In the genomic region with DNA sequence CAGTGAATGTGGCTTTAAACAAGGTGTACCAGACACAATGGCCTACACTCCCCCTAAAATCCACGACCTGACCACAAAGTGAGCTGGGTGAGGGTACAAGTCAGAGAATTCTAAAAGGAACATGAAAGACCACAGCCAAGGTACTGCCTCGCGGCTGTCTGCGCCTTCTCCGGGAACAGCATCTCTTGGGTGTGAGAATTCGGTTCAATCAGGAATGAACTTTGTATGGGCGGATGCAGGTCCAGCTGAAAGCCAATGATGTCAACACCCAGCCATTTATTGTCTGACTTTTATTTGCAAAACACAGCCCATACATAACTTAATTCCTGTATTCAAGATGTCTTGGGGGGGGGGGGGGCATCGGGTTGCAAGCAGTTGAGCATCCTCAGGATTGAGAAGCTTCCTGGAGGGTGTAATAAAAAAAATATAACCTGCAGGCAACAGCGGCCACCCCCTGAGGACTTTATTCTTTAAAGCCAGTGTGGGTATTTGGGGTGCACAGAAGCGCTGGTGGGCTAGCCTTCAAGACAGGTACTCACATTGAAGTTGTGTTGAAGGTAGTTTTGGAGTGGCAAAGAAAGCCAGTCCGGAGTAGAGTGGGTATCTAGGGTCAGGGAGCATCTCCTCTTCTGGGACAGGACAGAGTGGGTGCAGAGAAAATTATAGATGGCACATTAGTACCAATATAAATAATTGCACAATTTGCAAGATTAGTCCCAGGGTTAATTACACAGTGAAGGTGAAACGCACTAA, we compare ENCODE assay signal across 9 mouse cellular contexts. TPM values are rescaled to one million over a fixed set of nuclear protein-coding genes. Genes with fewer than 3 reads are reported as not detected.
DNase-seq lines count a peak whose midpoint lies in the region; ATAC-seq and TF ChIP-seq lines count a peak whose summit lies in the region.
"Had no signal": no experiment of that assay in that cellular context is flagged by ENCODE, and none has a peak within 500 bp of the region (broad histone marks: within the 10 kb centered on the region; RNA-seq: fewer than 3 reads in every experiment).

No protein-coding gene starts in this region.

- peak overlapping the region; percentile 99 for H3K4me2 ChIP-seq in heart, postnatal 0 days (ENCODE audit: low read depth, low read length)
- H3K4me2 ChIP-seq in hindbrain, embryonic 14.5 days (replicated peaks), result peak overlapping the region; percentile 79
- peak overlapping the region; percentile 99 for H3K4me2 ChIP-seq in midbrain, embryonic 13.5 days (replicated peaks)

- no peaks in the 10 kb centered on the region for H3K9me3 ChIP-seq in heart, postnatal 0 days (replicated peaks; ENCODE audit: control insufficient read depth, low read length)
- H3K9me3 ChIP-seq in hindbrain, embryonic 14.5 days (ENCODE audit: control insufficient read depth, low read length), result no peaks in the 10 kb centered on the region
- H3K9me3 ChIP-seq in midbrain, embryonic 13.5 days, result no peaks in the 10 kb centered on the region

- no peak for TF ChIP-seq EP300 in heart, postnatal 0 days (IDR thresholded peaks at IDR 0.05; ENCODE audit: low read depth)

- peak overlapping the region; percentile 85 for H3K4me3 ChIP-seq in heart, postnatal 0 days (ENCODE audit: low read depth, low read length)
- H3K4me3 ChIP-seq in cortical plate, adult 2 months (ENCODE audit: insufficient read depth, low read length), result peak overlapping the region; percentile 42; the same call in 1 of the 2 replicates
- H3K4me3 ChIP-seq in hindbrain, embryonic 14.5 days (replicated peaks; ENCODE audit: low read length), result peak overlapping the region; percentile 75
- peak overlapping the region; percentile 86 for H3K4me3 ChIP-seq in midbrain, embryonic 13.5 days (replicated peaks)

- TF ChIP-seq CTCF in heart, postnatal 0 days (IDR thresholded peaks at IDR 0.05; ENCODE audit: low read depth), result no peak
- no peak for TF ChIP-seq CTCF in cortical plate, adult 2 months (IDR thresholded peaks at IDR 0.05; ENCODE audit: extremely low read depth, insufficient read depth, low read length)

- no peak for ATAC-seq in heart, postnatal 0 days (ENCODE audit: insufficient read depth, low read depth)
- ATAC-seq in hindbrain, embryonic 14.5 days (ENCODE audit: low FRiP score), result no peak
- ATAC-seq in midbrain, embryonic 13.5 days, result peak; percentile 7; the same call in 1 of the 2 replicates

- H3K36me3 ChIP-seq in heart, postnatal 0 days (replicated peaks; ENCODE audit: control insufficient read depth, insufficient read depth, low read length), result no peaks in the 10 kb centered on the region
- peaks cover 8% of the 10 kb centered on the region; the same call in 1 of the 2 replicates for H3K36me3 ChIP-seq in hindbrain, embryonic 14.5 days (replicated peaks; ENCODE audit: control insufficient read depth, insufficient read depth)
- peaks cover 11% of the 10 kb centered on the region for H3K36me3 ChIP-seq in midbrain, embryonic 13.5 days

- H3K27ac ChIP-seq in heart, postnatal 0 days (ENCODE audit: low read depth), result peak overlapping the region; percentile 80
- H3K27ac ChIP-seq in cortical plate, adult 2 months (ENCODE audit: insufficient read depth, low read length), result peak overlapping the region; percentile 66; the same call in 1 of the 2 replicates
- H3K27ac ChIP-seq in hindbrain, embryonic 14.5 days, result peak overlapping the region; percentile 73
- H3K27ac ChIP-seq in midbrain, embryonic 13.5 days, result peak overlapping the region; percentile 95

- H3K27me3 ChIP-seq in heart, postnatal 0 days (ENCODE audit: control insufficient read depth, insufficient read depth, low read length), result no peaks in the 10 kb centered on the region
- H3K27me3 ChIP-seq in hindbrain, embryonic 14.5 days (ENCODE audit: control insufficient read depth, insufficient read depth, low read length), result no peaks in the 10 kb centered on the region
- no peaks in the 10 kb centered on the region for H3K27me3 ChIP-seq in midbrain, embryonic 13.5 days
- H3K27me3 ChIP-seq: Patski had no signal

- WGBS in heart, postnatal 0 days, result 74% methylated on average over 12 of the region's 12 CpGs
- 68% methylated on average over 12 of the region's 12 CpGs for WGBS in hindbrain, embryonic 14.5 days
- WGBS in midbrain, embryonic 13.5 days, result 74% methylated on average over 12 of the region's 12 CpGs

- peak overlapping the region; percentile 18 for H3K9ac ChIP-seq in heart, postnatal 0 days (replicated peaks; ENCODE audit: low read depth, low read length)
- H3K9ac ChIP-seq in hindbrain, embryonic 14.5 days, result peak overlapping the region; percentile 52
- peak overlapping the region; percentile 97 for H3K9ac ChIP-seq in midbrain, embryonic 13.5 days (replicated peaks)

- no peak for TF ChIP-seq POLR2A in cortical plate, adult 2 months (IDR thresholded peaks at IDR 0.05; ENCODE audit: extremely low read depth, insufficient read depth, low read length)

- DNase-seq in heart, postnatal 0 days (ENCODE audit: low spot score), result no peak
- DNase-seq in heart, adult 9 months (ENCODE audit: low spot score in 2 of 2), result no peak
- DNase-seq in hindbrain, embryonic 14.5 days (ENCODE audit: low spot score), result no peak
- DNase-seq in Muller cell, postnatal 12 days (ENCODE audit: inconsistent ontology term), result no peak
- no peak for DNase-seq in frontal cortex, postnatal 25 days (ENCODE audit: low spot score in 2 of 2)
- DNase-seq in spleen, adult 18-20 months, result no peak

- peaks cover 17% of the 10 kb centered on the region for H3K4me1 ChIP-seq in heart, postnatal 0 days (ENCODE audit: control insufficient read depth, insufficient read depth)
- peaks cover 3% of the 10 kb centered on the region; the same call in 1 of the 2 replicates for H3K4me1 ChIP-seq in cortical plate, adult 2 months (ENCODE audit: control insufficient read depth, insufficient read depth, low read length)
- peaks cover 28% of the 10 kb centered on the region for H3K4me1 ChIP-seq in hindbrain, embryonic 14.5 days (replicated peaks; ENCODE audit: control insufficient read depth, insufficient read depth, low read length)
- peaks cover 38% of the 10 kb centered on the region for H3K4me1 ChIP-seq in midbrain, embryonic 13.5 days (replicated peaks)

RNA-seq across cellular contexts. Expression of gene C2, which starts 4.8 kb away (rescaled TPM):
- 4.5 and 7.1 TPM in 2 replicates for total RNA-seq in heart, postnatal 0 days (2014; rRNA removed; ENCODE audit: low replicate concordance)
- polyA plus RNA-seq in heart, postnatal 0 days (2015; fragmentation: Nextera tagmentation; extraction: Ambion mirVana), result 2.9 and 3.3 TPM in 2 replicates
- polyA plus RNA-seq in cortical plate, adult 2 months (2012; rRNA removed), result 3.2 and 3.4 TPM in 2 replicates
- polyA plus RNA-seq in hindbrain, embryonic 14.5 days (2014; fragmentation: Nextera tagmentation; extraction: Ambion mirVana), result 1.2 and 1.8 TPM in 2 replicates
- polyA plus RNA-seq in midbrain, embryonic 13.5 days (2015; fragmentation: Nextera tagmentation; extraction: Ambion mirVana), result 1.2 and 2.1 TPM in 2 replicates

RNA-seq across cellular contexts. Expression of gene Ehmt2, which starts 5.0 kb away (rescaled TPM):
- 80.3 and 95.8 TPM in 2 replicates for total RNA-seq in heart, postnatal 0 days (2014; rRNA removed; ENCODE audit: low replicate concordance)
- 17.5 and 17.6 TPM in 2 replicates for polyA plus RNA-seq in heart, postnatal 0 days (2015; fragmentation: Nextera tagmentation; extraction: Ambion mirVana)
- 247 and 264 TPM in 2 replicates for polyA plus RNA-seq in cortical plate, adult 2 months (2012; rRNA removed)
- 72.6 and 82.1 TPM in 2 replicates for polyA plus RNA-seq in hindbrain, embryonic 14.5 days (2014; fragmentation: Nextera tagmentation; extraction: Ambion mirVana)
- polyA plus RNA-seq in midbrain, embryonic 13.5 days (2015; fragmentation: Nextera tagmentation; extraction: Ambion mirVana), result 105 and 114 TPM in 2 replicates

RNA-seq across cellular contexts. Expression of gene Gm20547, which starts 11.4 kb away (rescaled TPM):
- total RNA-seq in heart, postnatal 0 days (2014; rRNA removed; ENCODE audit: low replicate concordance), result not detected in 2 replicates
- not detected in 2 replicates for polyA plus RNA-seq in heart, postnatal 0 days (2015; fragmentation: Nextera tagmentation; extraction: Ambion mirVana)
- 0.04 and 0.13 TPM in 2 replicates for polyA plus RNA-seq in cortical plate, adult 2 months (2012; rRNA removed)
- not detected in 2 replicates for polyA plus RNA-seq in hindbrain, embryonic 14.5 days (2014; fragmentation: Nextera tagmentation; extraction: Ambion mirVana)
- polyA plus RNA-seq in midbrain, embryonic 13.5 days (2015; fragmentation: Nextera tagmentation; extraction: Ambion mirVana), result 0.08 TPM in 1 of 2 replicates, not detected in the other
- polyA plus RNA-seq: Patski had no signal

RNA-seq across cellular contexts. Expression of gene Zbtb12, which starts 14.0 kb away (rescaled TPM):
- total RNA-seq in heart, postnatal 0 days (2014; rRNA removed; ENCODE audit: low replicate concordance), result 6.1 and 7.6 TPM in 2 replicates
- polyA plus RNA-seq in heart, postnatal 0 days (2015; fragmentation: Nextera tagmentation; extraction: Ambion mirVana), result 0.63 and 0.93 TPM in 2 replicates
- polyA plus RNA-seq in cortical plate, adult 2 months (2012; rRNA removed), result 4.8 and 4.9 TPM in 2 replicates
- polyA plus RNA-seq in hindbrain, embryonic 14.5 days (2014; fragmentation: Nextera tagmentation; extraction: Ambion mirVana), result 3.0 and 3.3 TPM in 2 replicates
- 13.2 and 16.3 TPM in 2 replicates for polyA plus RNA-seq in midbrain, embryonic 13.5 days (2015; fragmentation: Nextera tagmentation; extraction: Ambion mirVana)

RNA-seq across cellular contexts. Expression of gene Slc44a4, which starts 21.0 kb away (rescaled TPM):
- total RNA-seq in heart, postnatal 0 days (2014; rRNA removed; ENCODE audit: low replicate concordance), result not detected in 2 replicates
- polyA plus RNA-seq in heart, postnatal 0 days (2015; fragmentation: Nextera tagmentation; extraction: Ambion mirVana), result 0.29 TPM in 1 of 2 replicates, not detected in the other
- 0.46 and 0.49 TPM in 2 replicates for polyA plus RNA-seq in cortical plate, adult 2 months (2012; rRNA removed)
- 0.11 and 0.12 TPM in 2 replicates for polyA plus RNA-seq in hindbrain, embryonic 14.5 days (2014; fragmentation: Nextera tagmentation; extraction: Ambion mirVana)
- 0.09 TPM in 1 of 2 replicates, not detected in the other for polyA plus RNA-seq in midbrain, embryonic 13.5 days (2015; fragmentation: Nextera tagmentation; extraction: Ambion mirVana)

Comparison
In these comparisons a context has a peak if more than half of its experiments do, and no peak if none do; other contexts are left out.
1. H3K9ac ChIP-seq: peak in every context shown above with its lines; median percentile 97 in midbrain, embryonic 13.5 days; 52 in hindbrain, embryonic 14.5 days; 18 in heart, postnatal 0 days.